Mouse (Mus musculus) urinary bladder, postnatal 10 days (tissue): ENCODE results near the gene Tfe3.

Experiments
- DNase-seq: peaks from one replicate; pipeline ENCODE4 v3.0.0; 2022; ENCODE audit warnings: low spot score

Tfe3 gene

GRCm38 (mm10) chrX:7821865-7822779, 59.8 kb downstream of the Tfe3 start, which contains the start of gene Kcnd1:
Gene Kcnd1, plus strand, starts transcription at chrX:7822289.
- DNase-seq: no peak
